Mouse (Mus musculus): ENCODE data around the gene Gar1. TPM values are rescaled to one million over a fixed set of nuclear protein-coding genes. Genes with fewer than 3 reads are reported as not detected.

Gene Gar1
- polyA plus RNA-seq, 1 experiment from 2014 or later = 44.4 TPM

DNA sequence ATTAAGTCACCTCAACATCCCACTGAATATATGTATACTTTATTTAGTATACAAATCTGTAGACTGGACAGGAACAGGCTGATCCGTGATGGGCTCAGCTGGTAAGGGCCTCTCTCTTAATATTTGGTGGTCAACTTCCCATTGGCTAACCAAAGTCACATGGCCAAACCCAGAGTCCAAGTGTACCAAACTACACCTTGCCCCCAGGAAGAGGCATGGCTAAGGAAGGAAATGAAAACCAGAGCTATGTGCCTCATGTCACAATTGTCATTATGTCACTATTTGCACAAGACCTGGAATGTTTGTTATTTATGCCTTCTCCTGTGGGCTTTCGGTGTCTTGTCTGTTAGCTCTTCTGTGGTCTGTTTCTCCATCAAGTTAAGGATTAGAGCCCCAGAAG lies 14.7 kb upstream of the Gar1 start:
- no peaks in the 10 kb centered on the region for H3K36me3 ChIP-seq (ENCODE audit: control insufficient read depth, insufficient read depth, low read length)
- H3K4me2 ChIP-seq (replicated peaks; ENCODE audit: low read depth, low read length) = no peak overlapping the region
- DNase-seq (ENCODE audit: low spot score) = no peak
- WGBS = 88% methylated on average over 2 of the region's 2 CpGs
- no peak overlapping the region for H3K4me3 ChIP-seq (ENCODE audit: low read depth, low read length)
- H3K27ac ChIP-seq (ENCODE audit: low read depth, low read length) = no peak overlapping the region
- no peaks in the 10 kb centered on the region for H3K27me3 ChIP-seq (ENCODE audit: control insufficient read depth, insufficient read depth, low read length)
- no peaks in the 10 kb centered on the region for H3K9me3 ChIP-seq (ENCODE audit: control insufficient read depth, low read length)
- no peak for ATAC-seq (ENCODE audit: low FRiP score)
- H3K4me1 ChIP-seq (replicated peaks; ENCODE audit: control insufficient read depth, insufficient read depth, low read length) = no peaks in the 10 kb centered on the region
- H3K9ac ChIP-seq (ENCODE audit: low read depth, low read length) = no peak overlapping the region

DNA sequence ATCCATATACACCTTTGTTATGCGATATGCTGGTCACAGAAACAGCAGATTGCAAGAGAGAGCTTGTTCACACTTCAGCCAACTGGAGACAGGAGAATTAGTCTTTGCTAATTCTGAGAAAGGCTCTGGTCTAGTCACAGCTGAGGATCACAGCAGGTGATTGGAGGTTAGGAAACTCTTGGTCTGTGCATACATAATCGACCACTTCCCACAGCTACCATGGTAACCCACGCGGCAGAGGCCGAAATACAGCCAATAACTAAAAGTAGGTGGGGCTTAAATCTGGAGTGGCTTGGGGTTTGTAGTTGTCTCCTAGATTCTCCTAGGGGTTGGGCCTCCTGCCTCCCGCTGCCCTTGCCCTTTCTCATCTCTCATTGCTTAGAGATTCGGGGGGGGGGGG lies 6.8 kb upstream of the Gar1 start:
- Histone ChIP-seq H3K4me1 (replicated peaks; ENCODE audit: control insufficient read depth, insufficient read depth, low read length) (no peaks in the 10 kb centered on the region), H3K27me3 (ENCODE audit: control insufficient read depth, insufficient read depth, low read length) (no peaks in the 10 kb centered on the region), H3K4me3 (ENCODE audit: low read depth, low read length) (no peak overlapping the region), H3K9ac (ENCODE audit: low read depth, low read length) (no peak overlapping the region), H3K27ac (ENCODE audit: low read depth, low read length) (no peak overlapping the region), H3K9me3 (ENCODE audit: control insufficient read depth, low read length) (no peaks in the 10 kb centered on the region), H3K4me2 (replicated peaks; ENCODE audit: low read depth, low read length) (no peak overlapping the region), H3K36me3 (ENCODE audit: control insufficient read depth, insufficient read depth, low read length) (no peaks in the 10 kb centered on the region)
- WGBS = 58% methylated on average over 7 of the region's 7 CpGs
- DNase-seq (ENCODE audit: low spot score) (no peak), ATAC-seq (ENCODE audit: low FRiP score) (no peak)

DNA sequence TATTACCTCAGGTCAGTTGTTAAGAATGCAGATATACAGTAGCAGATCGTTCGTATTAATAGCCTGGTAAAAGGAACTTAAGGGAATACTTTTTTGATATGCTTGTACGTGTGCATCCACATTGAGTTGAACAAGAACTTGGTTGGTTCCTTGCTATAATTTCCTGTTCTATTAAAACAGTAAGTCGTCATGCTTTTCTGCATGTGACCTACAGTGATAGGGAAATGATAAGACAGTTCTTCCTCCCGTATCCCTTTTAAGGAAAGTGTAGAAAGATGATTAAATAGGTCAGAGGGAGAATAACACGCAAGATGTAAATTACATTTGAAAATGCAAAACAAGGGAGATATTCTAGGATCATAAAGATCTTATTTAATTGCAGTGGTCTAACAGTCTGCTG lies 5.8 kb upstream of the Gar1 start:
- Histone ChIP-seq H3K36me3 (ENCODE audit: control insufficient read depth, insufficient read depth, low read length) (no peaks in the 10 kb centered on the region), H3K27ac (ENCODE audit: low read depth, low read length) (no peak overlapping the region), H3K4me1 (replicated peaks; ENCODE audit: control insufficient read depth, insufficient read depth, low read length) (no peaks in the 10 kb centered on the region), H3K9ac (ENCODE audit: low read depth, low read length) (no peak overlapping the region), H3K4me3 (ENCODE audit: low read depth, low read length) (no peak overlapping the region), H3K9me3 (ENCODE audit: control insufficient read depth, low read length) (no peaks in the 10 kb centered on the region), H3K4me2 (replicated peaks; ENCODE audit: low read depth, low read length) (no peak overlapping the region), H3K27me3 (ENCODE audit: control insufficient read depth, insufficient read depth, low read length) (no peaks in the 10 kb centered on the region)
- WGBS = 88% methylated on average over 6 of the region's 6 CpGs
- DNase-seq (ENCODE audit: low spot score) (no peak), ATAC-seq (ENCODE audit: low FRiP score) (no peak)

DNA sequence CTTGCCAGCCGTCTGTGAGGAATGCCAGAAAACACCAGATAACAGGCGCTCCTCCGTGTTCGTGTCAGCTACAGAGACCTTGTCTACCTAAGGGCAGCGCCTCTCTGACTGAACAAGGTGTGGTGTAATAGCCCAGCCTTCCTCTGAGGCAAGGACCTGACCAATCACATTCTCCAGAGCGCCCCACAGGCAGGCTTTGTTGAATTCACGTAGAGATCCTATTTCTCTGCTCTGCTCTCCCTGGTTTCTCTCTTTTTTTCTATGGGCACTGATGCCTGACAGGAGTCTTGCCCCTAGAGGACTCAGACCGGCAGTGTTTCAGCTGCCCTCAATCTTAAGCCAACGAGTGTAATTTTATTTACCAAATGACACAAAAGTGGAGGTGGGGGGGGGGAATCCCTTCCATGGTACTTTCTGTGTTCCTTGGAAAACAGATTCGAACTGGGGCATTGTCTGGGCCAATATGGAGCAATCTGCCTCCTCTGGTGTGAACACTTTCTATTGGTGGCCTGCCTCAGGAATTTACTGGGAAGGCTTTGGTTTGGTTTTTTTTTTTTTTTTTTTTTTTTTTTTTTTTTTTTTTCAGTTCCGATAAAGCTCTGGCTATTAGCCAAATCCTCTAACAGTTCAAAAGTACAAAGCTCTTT lies 5.0 kb upstream of the Gar1 start:
- 0 out of 2 replicates have a peak, but pooled peaks have one; percentile 11 for ATAC-seq (ENCODE audit: low FRiP score)
- Histone ChIP-seq H3K27ac (ENCODE audit: low read depth, low read length) (no peak overlapping the region), H3K4me1 (replicated peaks; ENCODE audit: control insufficient read depth, insufficient read depth, low read length) (no peaks in the 10 kb centered on the region), H3K4me2 (replicated peaks; ENCODE audit: low read depth, low read length) (no peak overlapping the region), H3K4me3 (ENCODE audit: low read depth, low read length) (no peak overlapping the region), H3K36me3 (ENCODE audit: control insufficient read depth, insufficient read depth, low read length) (no peaks in the 10 kb centered on the region), H3K27me3 (ENCODE audit: control insufficient read depth, insufficient read depth, low read length) (no peaks in the 10 kb centered on the region), H3K9ac (ENCODE audit: low read depth, low read length) (no peak overlapping the region), H3K9me3 (ENCODE audit: control insufficient read depth, low read length) (no peaks in the 10 kb centered on the region)
- WGBS = 24% methylated on average over 11 of the region's 11 CpGs
- peak; percentile 30 for DNase-seq (ENCODE audit: low spot score)

DNA sequence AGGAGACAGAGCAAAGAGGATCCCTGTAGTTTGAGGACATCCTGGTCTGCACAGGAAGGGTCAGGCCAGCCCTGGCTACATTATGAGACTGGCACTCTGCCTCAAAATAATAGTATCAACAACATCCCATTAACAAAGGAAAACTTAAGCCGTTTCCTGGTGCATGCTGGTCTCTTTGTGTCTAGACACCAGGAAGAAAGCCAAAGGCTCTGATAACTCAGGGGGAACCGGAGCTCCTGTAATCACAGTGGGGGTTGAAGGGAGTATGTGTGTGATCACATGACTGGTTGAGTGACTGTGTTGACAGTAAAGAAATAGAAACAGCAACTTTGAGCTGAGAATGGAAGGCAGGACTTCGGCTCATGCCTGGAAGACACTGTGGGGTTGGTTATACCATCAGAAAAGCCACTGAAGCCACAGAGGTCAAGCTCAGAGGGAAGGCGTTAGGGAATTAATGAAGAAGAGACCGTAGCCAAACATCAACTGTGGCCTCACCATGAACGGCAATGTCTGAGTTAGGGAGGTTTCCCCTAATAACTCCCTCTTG lies 4.3 kb upstream of the Gar1 start, which contains the start of gene Cfi:
Gene Cfi, plus strand, starts transcription at position 497 of the 547 bp plus-strand sequence.
- no peaks in the 10 kb centered on the region for H3K4me1 ChIP-seq (replicated peaks; ENCODE audit: control insufficient read depth, insufficient read depth, low read length)
- ATAC-seq (ENCODE audit: low FRiP score) (no peak), DNase-seq (ENCODE audit: low spot score) (no peak)
- no peaks in the 10 kb centered on the region for H3K36me3 ChIP-seq (ENCODE audit: control insufficient read depth, insufficient read depth, low read length)
- WGBS = 67% methylated on average over 6 of the region's 6 CpGs
- H3K4me3 ChIP-seq (ENCODE audit: low read depth, low read length) = no peak within 1 kb of the TSS
- no peak within 1 kb of the TSS for H3K4me2 ChIP-seq (replicated peaks; ENCODE audit: low read depth, low read length)
- H3K27ac ChIP-seq (ENCODE audit: low read depth, low read length) = no peak within 1 kb of the TSS
- H3K9ac ChIP-seq (ENCODE audit: low read depth, low read length) = no peak within 1 kb of the TSS
- H3K27me3 ChIP-seq (ENCODE audit: control insufficient read depth, insufficient read depth, low read length) = no peaks in the 10 kb centered on the region
- no peaks in the 10 kb centered on the region for H3K9me3 ChIP-seq (ENCODE audit: control insufficient read depth, low read length)

DNA sequence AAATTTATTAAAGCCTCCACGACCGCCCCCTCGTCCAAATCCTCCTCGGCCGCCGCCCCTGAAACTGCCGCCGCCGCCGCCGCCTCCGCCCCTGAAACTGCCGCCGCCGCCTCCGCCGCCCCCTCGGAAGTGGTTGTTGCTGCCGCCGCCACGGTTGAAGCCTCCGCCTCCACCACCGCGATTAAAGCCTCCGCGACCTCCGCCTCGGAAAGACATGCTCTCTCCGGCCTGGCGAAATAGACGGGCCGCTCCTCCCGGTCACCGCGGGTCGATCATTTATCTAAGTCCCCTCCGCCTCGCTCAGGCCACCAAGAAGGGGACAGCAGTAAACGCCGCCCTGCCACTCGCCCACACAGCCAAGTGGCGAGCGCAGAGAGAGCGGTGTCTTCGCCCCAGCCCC lies 570 bp downstream of the Gar1 start:
- Histone ChIP-seq H3K9ac (ENCODE audit: low read depth, low read length) (peak overlapping the region; percentile 81), H3K4me1 (replicated peaks; ENCODE audit: control insufficient read depth, insufficient read depth, low read length) (peaks cover 4% of the 10 kb centered on the region), H3K9me3 (ENCODE audit: control insufficient read depth, low read length) (no peaks in the 10 kb centered on the region), H3K27me3 (ENCODE audit: control insufficient read depth, insufficient read depth, low read length) (no peaks in the 10 kb centered on the region), H3K36me3 (ENCODE audit: control insufficient read depth, insufficient read depth, low read length) (no peaks in the 10 kb centered on the region), H3K27ac (ENCODE audit: low read depth, low read length) (peak overlapping the region; percentile 90), H3K4me2 (replicated peaks; ENCODE audit: low read depth, low read length) (peak overlapping the region; percentile 46), H3K4me3 (ENCODE audit: low read depth, low read length) (peak overlapping the region; percentile 96)
- ATAC-seq (ENCODE audit: low FRiP score) = no peak
- DNase-seq (ENCODE audit: low spot score) = no peak
- under 1% methylated on average over 39 of the region's 45 CpGs for WGBS

DNA sequence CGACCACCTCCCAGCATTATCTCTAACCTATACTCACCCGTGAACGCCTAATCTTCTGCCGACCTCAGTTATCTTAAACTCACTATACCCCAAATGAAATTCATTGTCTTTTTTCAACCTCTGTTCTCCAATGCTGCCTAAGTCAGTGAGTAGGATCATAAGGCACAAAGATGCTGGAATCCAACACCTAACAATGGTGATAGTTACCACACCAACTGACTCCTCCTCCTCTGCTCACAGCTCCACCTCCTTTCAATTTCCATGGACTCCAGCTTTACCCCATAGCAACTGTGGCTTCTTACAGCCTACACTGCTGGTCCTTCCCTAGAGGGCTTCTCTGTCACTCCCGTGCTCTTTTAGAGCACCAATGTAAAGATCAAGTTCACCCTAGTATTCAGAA lies 3.5 kb downstream of the Gar1 start:
- WGBS = 93% methylated on average over 5 of the region's 5 CpGs
- Histone ChIP-seq H3K27ac (ENCODE audit: low read depth, low read length) (no peak overlapping the region), H3K9ac (ENCODE audit: low read depth, low read length) (no peak overlapping the region), H3K4me2 (replicated peaks; ENCODE audit: low read depth, low read length) (no peak overlapping the region), H3K4me1 (replicated peaks; ENCODE audit: control insufficient read depth, insufficient read depth, low read length) (peaks cover 4% of the 10 kb centered on the region), H3K36me3 (ENCODE audit: control insufficient read depth, insufficient read depth, low read length) (0 out of 2 replicates have a peak, but pooled peaks cover 2% of the 10 kb centered on the region), H3K9me3 (ENCODE audit: control insufficient read depth, low read length) (no peaks in the 10 kb centered on the region), H3K4me3 (ENCODE audit: low read depth, low read length) (no peak overlapping the region), H3K27me3 (ENCODE audit: control insufficient read depth, insufficient read depth, low read length) (no peaks in the 10 kb centered on the region)
- no peak for ATAC-seq (ENCODE audit: low FRiP score)
- no peak for DNase-seq (ENCODE audit: low spot score)

DNA sequence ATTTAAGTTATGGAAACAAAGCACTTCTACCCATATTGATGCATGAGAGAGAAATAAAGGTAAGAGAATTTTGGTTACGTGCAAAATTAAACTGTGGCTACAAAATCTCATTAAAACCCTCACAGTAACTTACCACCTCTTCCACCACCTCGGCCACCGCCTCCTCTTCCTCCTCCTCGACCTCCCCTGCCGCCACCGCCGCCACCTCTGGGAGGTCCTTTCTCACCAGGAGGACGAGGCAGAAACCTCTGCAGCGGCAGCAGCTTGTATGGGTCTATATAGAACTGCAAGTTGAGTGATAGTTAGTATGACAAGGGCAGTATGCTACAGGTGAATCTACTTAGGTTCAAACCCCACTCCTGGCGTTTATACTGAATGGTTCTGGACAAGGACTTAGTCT lies 4.5 kb downstream of the Gar1 start:
- 0 out of 2 replicates have a peak, but pooled peaks cover 2% of the 10 kb centered on the region for H3K36me3 ChIP-seq (ENCODE audit: control insufficient read depth, insufficient read depth, low read length)
- no peak for ATAC-seq (ENCODE audit: low FRiP score)
- WGBS = 89% methylated on average over 10 of the region's 10 CpGs

DNA sequence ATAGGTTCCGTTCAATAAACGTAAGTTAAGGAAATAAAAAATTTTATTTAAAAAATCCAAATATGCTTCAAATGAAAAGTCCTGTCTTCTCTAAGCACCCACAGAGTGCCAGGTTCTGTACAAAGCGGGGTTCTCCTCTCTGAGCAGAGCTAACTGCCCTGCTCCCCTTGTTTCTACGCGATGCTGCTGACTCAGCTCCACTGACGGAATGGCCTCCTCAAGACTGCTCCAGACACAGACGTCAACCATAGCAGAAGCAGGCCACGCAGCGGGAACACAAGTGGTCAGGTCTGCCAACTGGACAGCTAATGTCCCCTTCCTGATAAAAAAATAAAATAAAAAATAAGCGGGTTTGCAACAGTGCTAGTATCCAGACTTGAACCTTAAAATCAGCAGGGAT lies 6.3 kb downstream of the Gar1 start:
- no peak overlapping the region for H3K4me3 ChIP-seq (ENCODE audit: low read depth, low read length)

More for the DNA sequence above, 4.5 kb downstream of the Gar1 start:
- Histone ChIP-seq H3K9ac (ENCODE audit: low read depth, low read length) (no peak overlapping the region), H3K4me2 (replicated peaks; ENCODE audit: low read depth, low read length) (no peak overlapping the region), H3K4me1 (replicated peaks; ENCODE audit: control insufficient read depth, insufficient read depth, low read length) (peaks cover 4% of the 10 kb centered on the region), H3K9me3 (ENCODE audit: control insufficient read depth, low read length) (no peaks in the 10 kb centered on the region), H3K27ac (ENCODE audit: low read depth, low read length) (no peak overlapping the region), H3K27me3 (ENCODE audit: control insufficient read depth, insufficient read depth, low read length) (no peaks in the 10 kb centered on the region), H3K4me3 (ENCODE audit: low read depth, low read length) (no peak overlapping the region)
- DNase-seq (ENCODE audit: low spot score) = no peak

More for the DNA sequence above, 6.3 kb downstream of the Gar1 start:
- Histone ChIP-seq H3K9ac (ENCODE audit: low read depth, low read length) (no peak overlapping the region), H3K9me3 (ENCODE audit: control insufficient read depth, low read length) (no peaks in the 10 kb centered on the region), H3K4me1 (replicated peaks; ENCODE audit: control insufficient read depth, insufficient read depth, low read length) (peaks cover 3% of the 10 kb centered on the region), H3K4me2 (replicated peaks; ENCODE audit: low read depth, low read length) (no peak overlapping the region), H3K27me3 (ENCODE audit: control insufficient read depth, insufficient read depth, low read length) (no peaks in the 10 kb centered on the region), H3K36me3 (ENCODE audit: control insufficient read depth, insufficient read depth, low read length) (0 out of 2 replicates have a peak, but pooled peaks cover 2% of the 10 kb centered on the region), H3K27ac (ENCODE audit: low read depth, low read length) (no peak overlapping the region)
- 92% methylated on average over 10 of the region's 10 CpGs for WGBS
- ATAC-seq (ENCODE audit: low FRiP score) (no peak), DNase-seq (ENCODE audit: low spot score) (no peak)

Data from hindbrain, embryonic 11.5 days (tissue).